ENCODE assay signal across 10 mouse cellular contexts in the genomic region with DNA sequence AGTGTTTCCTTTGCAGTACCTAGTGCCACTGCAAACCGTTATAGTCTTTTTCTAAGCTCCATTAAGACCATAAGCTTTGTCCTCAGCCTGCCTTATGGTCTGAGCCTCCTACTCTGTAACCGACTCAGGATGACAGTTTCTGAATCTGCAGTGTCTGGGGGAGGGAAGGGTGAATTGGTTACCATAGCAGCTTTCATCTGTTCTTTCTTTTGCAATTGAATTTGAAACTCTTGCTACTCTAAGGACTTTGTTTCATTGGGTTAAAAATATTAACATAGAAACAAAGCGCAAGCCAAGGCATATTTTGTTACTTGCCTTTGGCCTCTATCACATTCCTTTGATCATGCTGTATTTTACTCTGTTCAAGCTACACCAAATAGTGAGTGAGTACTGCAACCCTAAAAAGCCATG. TPM values are rescaled to one million over a fixed set of nuclear protein-coding genes. Genes with fewer than 3 reads are reported as not detected.
A peak's percentile ranks its signal among the peaks of the same experiment; 100 is the strongest.
DNase-seq lines count a peak whose midpoint lies in the region; ATAC-seq lines count a peak whose summit lies in the region.
"Had no signal": no experiment of that assay in that cellular context is flagged by ENCODE, and none has a peak within 500 bp of the region (broad histone marks: within the 10 kb centered on the region; RNA-seq: fewer than 3 reads in every experiment).

No protein-coding gene starts in this region.

- no peak overlapping the region for H3K9ac ChIP-seq in midbrain, embryonic 11.5 days (ENCODE audit: low read length)

- no peak overlapping the region for H3K4me3 ChIP-seq in midbrain, embryonic 11.5 days (ENCODE audit: low read depth, low read length)
- H3K4me3 ChIP-seq: heart, embryonic 10.5 days; myocyte had no signal

- ATAC-seq in CD4-positive, CD25-positive, alpha-beta regulatory T cell, adult 4 months, result peak; percentile 20
- ATAC-seq in midbrain, embryonic 11.5 days (ENCODE audit: low FRiP score), result no peak

- no peaks in the 10 kb centered on the region for H3K9me3 ChIP-seq in midbrain, embryonic 11.5 days (ENCODE audit: control insufficient read depth, low read length)
- H3K9me3 ChIP-seq: heart, embryonic 10.5 days had no signal

- no peaks in the 10 kb centered on the region for H3K36me3 ChIP-seq in midbrain, embryonic 11.5 days (ENCODE audit: control insufficient read depth, insufficient read depth, low read length)

- no peaks in the 10 kb centered on the region for H3K27me3 ChIP-seq in midbrain, embryonic 11.5 days (ENCODE audit: control insufficient read depth, insufficient read depth, low read length)

- H3K4me2 ChIP-seq in midbrain, embryonic 11.5 days, result no peak overlapping the region

- H3K4me1 ChIP-seq in midbrain, embryonic 11.5 days (ENCODE audit: control insufficient read depth, insufficient read depth, low read length), result peaks cover 4% of the 10 kb centered on the region

- no peak overlapping the region for H3K27ac ChIP-seq in midbrain, embryonic 11.5 days (ENCODE audit: low read depth, low read length)
- H3K27ac ChIP-seq: heart, embryonic 10.5 days had no signal

- WGBS in midbrain, embryonic 11.5 days, result 63% methylated on average over 3 of the region's 3 CpGs

- peak; percentile 32 to 53 for DNase-seq in frontal cortex, adult 2 months (ENCODE audit: extremely low spot score in 1 of 2, low spot score in 1 of 2)
- DNase-seq in frontal cortex, postnatal 25 days (ENCODE audit: low spot score in 2 of 2), result no peak
- peak; percentile 32 to 66 for DNase-seq in layer of hippocampus, adult 18-20 months (ENCODE audit: low spot score in 2 of 2)
- DNase-seq in layer of hippocampus, adult 9-10 months (ENCODE audit: low spot score), result no peak
- DNase-seq in midbrain, embryonic 11.5 days (ENCODE audit: low spot score, missing footprints), result peak; percentile 85
- no peak for DNase-seq in natural killer cell, adult 2 months (ENCODE audit: low spot score in 2 of 2)
- no peak for DNase-seq in thymus, postnatal 10 days (ENCODE audit: low spot score in 2 of 2)

RNA-seq across cellular contexts. Expression of gene Rcor1, which starts 49.6 kb away (rescaled TPM):
- 13.4 and 14.4 TPM in 2 replicates for polyA plus RNA-seq in frontal cortex, adult 2 months (2012; rRNA removed)
- total RNA-seq in layer of hippocampus, adult 18-20 months (2021), result 10 to 100 TPM; 16.9 to 17.2 TPM
- 10 to 100 TPM; 11.7 to 16.0 TPM for polyA plus RNA-seq in CD4-positive, CD25-positive, alpha-beta regulatory T cell, adult 4 months (2017; shearing (Covaris generic))
- 10.4 and 12.1 TPM in 2 replicates for polyA plus RNA-seq in midbrain, embryonic 11.5 days (2014; fragmentation: Nextera tagmentation; extraction: Ambion mirVana)

Comparison
In these comparisons a context has a peak if more than half of its experiments do, and no peak if none do; other contexts are left out.
1. DNase-seq: peak in frontal cortex, adult 2 months (2 of 2), layer of hippocampus, adult 18-20 months (2 of 2) and midbrain, embryonic 11.5 days (single experiment); none in frontal cortex, postnatal 25 days (0 of 2), layer of hippocampus, adult 9-10 months (single experiment), natural killer cell, adult 2 months (0 of 2) and thymus, postnatal 10 days (0 of 2).